Mouse (Mus musculus): ENCODE results near the gene Dusp9.

DNA sequence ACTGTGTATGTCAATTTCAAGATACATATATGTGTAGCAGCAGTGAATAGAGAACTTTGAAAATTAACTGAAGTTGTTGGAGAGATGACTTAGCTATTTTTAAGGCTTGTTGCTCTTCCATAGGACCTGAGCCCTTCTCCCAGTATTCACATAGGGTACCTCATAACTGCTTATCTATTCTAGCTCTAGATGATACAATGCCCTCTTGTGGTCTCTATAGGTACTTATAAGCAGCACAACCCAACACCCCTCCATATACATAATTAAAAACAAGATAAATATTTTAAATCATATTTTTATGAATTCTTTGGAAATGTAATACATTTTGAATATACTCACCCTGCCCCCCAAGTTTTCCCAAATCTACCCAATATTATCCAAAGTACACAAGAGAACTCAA lies 23.9 kb downstream of the Dusp9 start:
- TF ChIP-seq POLR2A (IDR thresholded peaks at IDR 0.05; ENCODE audit: low read depth, low read length) (no peak), CTCF (IDR thresholded peaks at IDR 0.05; ENCODE audit: borderline replicate concordance, insufficient read depth, low read length) (no peak)
